Mouse (Mus musculus): ENCODE results near the gene Iars2.
A peak's percentile ranks its signal among the peaks of the same experiment; 100 is the strongest.

- TF ChIP-seq MYC (IDR thresholded peaks at IDR 0.05; ENCODE audit: low read depth, low read length) (peak; percentile 91), TCF12 (IDR thresholded peaks at IDR 0.05; ENCODE audit: low read depth, low read length) (no peak), MAX (IDR thresholded peaks at IDR 0.05; ENCODE audit: low read length) (peak; percentile 59; the same call in 1 of the 2 replicates), RCOR1 (conservative IDR thresholded peaks at IDR 0.05; ENCODE audit: low read depth, low read length) (no peak), JUND (conservative IDR thresholded peaks at IDR 0.05; ENCODE audit: low read depth, low read length) (0 out of 2 replicates have a peak, but pooled peaks have one; percentile 26), POLR2A (IDR thresholded peaks at IDR 0.05; ENCODE audit: low read depth, low read length) (no peak; the same call in 1 of the 2 replicates), GABPA (IDR thresholded peaks at IDR 0.05; ENCODE audit: insufficient replicate concordance, low read depth, low read length) (no peak), ZNF384 (IDR thresholded peaks at IDR 0.05; ENCODE audit: low read depth, low read length) (no peak), CTCF (conservative IDR thresholded peaks at IDR 0.05 in 1 of 2, IDR thresholded peaks at IDR 0.05 in 1 of 2; ENCODE audit: low read depth in 2 of 2, low read length in 2 of 2) (no peak), MAFK (IDR thresholded peaks at IDR 0.05; ENCODE audit: insufficient replicate concordance, low read length) (no peak), KAT2A (IDR thresholded peaks at IDR 0.05; ENCODE audit: insufficient replicate concordance, low read length) (0 out of 2 replicates have a peak, but pooled peaks have one; percentile 17), ELF1 (IDR thresholded peaks at IDR 0.05; ENCODE audit: low read depth, low read length) (no peak), EP300 (IDR thresholded peaks at IDR 0.05; ENCODE audit: low read length) (no peak)
These were observed 34.5 kb upstream of the Iars2 start for GRCm38 (mm10) chr1:185363526-185364182.

Data from CH12.LX (cell line).